Mouse (Mus musculus) layer of hippocampus, adult 2 months (tissue): ENCODE measurements at regions not wholly inside any gene's neighbourhood (a gene's known extent, or its start where the extent isn't known, plus 50 kb on each side); places are given as distances from the start of the nearest gene placed in this dataset.
A peak's percentile ranks its signal among the peaks of the same experiment; 100 is the strongest.

Experiments
- DNase-seq, 2 experiments: peaks; one replicate each; pipeline ENCODE4 v3.0.0; 2022; ENCODE audit warnings: low spot score in 2 of 2
- H3K27ac ChIP-seq: fragments of 200-600 bp; 2 replicates; pipeline ENCODE4 v1.8.1; 2022
- H3K4me3 ChIP-seq: fragments of 200-600 bp; 2 replicates; pipeline ENCODE4 v1.8.1; 2022; ENCODE audit warnings: mild to moderate bottlenecking
- CTCF ChIP-seq: fragments of 200-600 bp; conservative IDR thresholded peaks from 2 replicates; pipeline ENCODE4 v1.8.1; 2022; ENCODE audit warnings: antibody characterized with exemption, mild to moderate bottlenecking, moderate library complexity

DNA sequence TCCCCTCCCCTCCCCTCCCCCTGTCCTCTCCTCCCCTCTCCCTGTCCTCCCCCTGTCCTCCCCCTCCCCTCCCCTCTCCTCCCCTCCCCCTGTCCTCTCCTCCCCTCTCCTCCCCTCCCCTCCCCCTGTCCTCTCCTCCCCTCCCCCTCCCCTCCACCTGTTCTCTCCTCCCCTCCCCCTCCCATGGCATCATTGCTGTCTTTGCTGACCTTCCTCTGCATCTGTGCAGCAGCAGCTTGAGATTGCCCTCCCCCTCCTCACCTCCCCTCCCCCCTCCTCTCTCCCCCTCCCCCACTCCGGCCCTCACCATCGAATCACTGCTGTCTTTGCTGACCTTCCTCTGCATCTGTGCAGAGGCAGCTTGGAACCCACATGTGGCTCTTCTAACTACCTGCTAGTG, 123.4 kb upstream of the Ubr2 start:
- no peak for DNase-seq
- TF ChIP-seq CTCF, result no peak
- no peak overlapping the region for H3K27ac ChIP-seq
- no peak overlapping the region for H3K4me3 ChIP-seq

DNA sequence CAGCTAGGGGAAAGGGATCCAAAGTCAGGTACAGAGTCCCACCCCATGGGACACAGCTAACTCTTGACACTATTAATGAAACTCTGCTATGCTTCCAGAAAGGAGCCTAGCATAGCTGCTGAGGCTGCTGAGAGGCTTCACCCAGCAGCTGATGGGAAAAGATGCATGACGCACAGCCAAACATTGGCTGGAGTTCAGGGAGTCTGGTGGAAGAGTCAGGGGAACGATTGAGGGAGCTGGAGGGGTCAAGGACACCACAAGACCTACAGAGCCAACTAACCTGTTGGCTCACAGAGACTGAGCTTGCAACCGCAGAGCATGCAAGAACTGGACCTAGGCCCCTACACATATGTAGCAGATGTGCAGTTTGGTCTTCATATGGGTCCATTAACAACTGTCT, 117.2 kb upstream of the Ubr2 start:
- Histone ChIP-seq H3K27ac (no peak overlapping the region), H3K4me3 (no peak overlapping the region)
- no peak for TF ChIP-seq CTCF
- DNase-seq, result no peak

- DNase-seq, result no peak
- TF ChIP-seq CTCF, result no peak
- H3K27ac ChIP-seq, result no peak overlapping the region
- H3K4me3 ChIP-seq, result no peak overlapping the region
Measured at GRCm38 (mm10) chr17:47123576-47123975, 113.2 kb upstream of the Ubr2 start.

- no peak overlapping the region for H3K27ac ChIP-seq
- no peak for TF ChIP-seq CTCF
- no peak for DNase-seq
- no peak overlapping the region for H3K4me3 ChIP-seq
Measured at GRCm38 (mm10) chr17:47122221-47122620, 111.9 kb upstream of the Ubr2 start.

GRCm38 (mm10) chr17:47118010-47118409, 107.7 kb upstream of the Ubr2 start:
- DNase-seq, result no peak
- no peak for TF ChIP-seq CTCF
- Histone ChIP-seq H3K27ac (no peak overlapping the region), H3K4me3 (no peak overlapping the region)

GRCm38 (mm10) chr17:47115754-47116153, 105.4 kb upstream of the Ubr2 start:
- TF ChIP-seq CTCF, result peak; percentile 67
- Histone ChIP-seq H3K4me3 (no peak overlapping the region), H3K27ac (no peak overlapping the region)
- DNase-seq, result peak in 1 of 2 experiments; percentile 26

GRCm38 (mm10) chr17:47115141-47115540, 104.8 kb upstream of the Ubr2 start:
- no peak for DNase-seq
- no peak overlapping the region for H3K4me3 ChIP-seq
- no peak overlapping the region for H3K27ac ChIP-seq
- no peak for TF ChIP-seq CTCF

GRCm38 (mm10) chr17:47114736-47115135, 104.4 kb upstream of the Ubr2 start:
- no peak overlapping the region for H3K27ac ChIP-seq
- no peak overlapping the region for H3K4me3 ChIP-seq
- no peak for DNase-seq
- TF ChIP-seq CTCF, result no peak

DNA sequence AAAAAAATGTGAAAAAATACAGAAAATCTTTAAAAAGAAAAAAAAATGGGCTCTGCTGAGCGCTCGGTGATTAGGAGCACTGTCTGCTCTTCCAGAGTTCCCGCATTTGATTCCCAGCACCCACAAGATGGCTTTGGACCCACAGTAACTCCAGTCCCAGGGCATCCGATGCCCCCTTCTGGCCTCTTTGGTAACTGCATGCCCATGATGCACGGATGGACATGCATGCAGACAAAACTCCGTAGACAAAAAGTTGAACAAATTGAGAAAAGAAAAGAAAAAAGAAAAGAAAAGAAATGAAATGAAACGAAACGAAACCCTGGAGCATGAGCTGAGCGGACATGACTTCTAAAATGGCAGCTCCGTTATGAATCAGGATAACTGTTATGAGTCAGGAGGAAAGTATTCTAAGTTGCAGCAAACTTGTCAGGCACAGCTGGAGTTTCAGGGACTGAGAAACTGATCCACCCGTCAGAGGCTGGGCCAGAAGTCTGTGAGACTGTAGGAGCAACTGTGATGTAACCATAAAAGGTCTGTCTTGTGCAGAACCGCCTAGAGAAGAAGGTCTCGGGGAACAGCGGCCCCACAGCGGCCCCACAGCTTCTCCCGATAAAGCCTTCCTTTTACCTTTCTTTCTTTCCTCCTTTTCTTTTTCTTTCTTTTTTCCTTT, 102.3 kb upstream of the Ubr2 start:
- DNase-seq, result no peak
- H3K27ac ChIP-seq, result no peak overlapping the region
- no peak overlapping the region for H3K4me3 ChIP-seq
- peak; percentile 60 for TF ChIP-seq CTCF

- no peak for DNase-seq
- Histone ChIP-seq H3K4me3 (no peak overlapping the region), H3K27ac (no peak overlapping the region)
- TF ChIP-seq CTCF, result no peak
Measured at GRCm38 (mm10) chr17:47110836-47111235, 100.5 kb upstream of the Ubr2 start.

- H3K27ac ChIP-seq, result no peak overlapping the region
- TF ChIP-seq CTCF, result no peak
- no peak for DNase-seq
- no peak overlapping the region for H3K4me3 ChIP-seq
Measured at GRCm38 (mm10) chr17:47104328-47104727, 94.0 kb upstream of the Ubr2 start.

DNA sequence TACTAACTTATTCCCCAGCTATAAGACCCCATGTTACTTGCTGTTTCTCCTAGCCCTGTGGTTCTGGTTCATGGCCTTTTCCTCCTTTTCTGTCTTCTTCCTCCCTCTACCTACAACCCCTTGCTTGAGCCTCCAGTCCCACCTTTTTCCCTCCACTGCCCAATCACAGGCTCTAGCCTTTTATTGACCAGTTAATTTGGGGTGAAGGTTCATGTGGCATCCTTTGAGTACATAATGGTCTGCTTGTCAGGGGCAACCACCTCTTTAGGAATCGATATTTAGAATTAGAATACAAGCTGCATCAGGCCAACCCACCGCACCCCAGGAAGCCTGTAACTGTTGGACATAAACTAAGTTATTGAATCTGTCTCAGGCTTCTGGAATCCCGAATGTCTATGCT, 84.8 kb upstream of the Ubr2 start:
- no peak overlapping the region for H3K27ac ChIP-seq
- no peak for TF ChIP-seq CTCF
- H3K4me3 ChIP-seq, result no peak overlapping the region
- DNase-seq, result no peak

DNA sequence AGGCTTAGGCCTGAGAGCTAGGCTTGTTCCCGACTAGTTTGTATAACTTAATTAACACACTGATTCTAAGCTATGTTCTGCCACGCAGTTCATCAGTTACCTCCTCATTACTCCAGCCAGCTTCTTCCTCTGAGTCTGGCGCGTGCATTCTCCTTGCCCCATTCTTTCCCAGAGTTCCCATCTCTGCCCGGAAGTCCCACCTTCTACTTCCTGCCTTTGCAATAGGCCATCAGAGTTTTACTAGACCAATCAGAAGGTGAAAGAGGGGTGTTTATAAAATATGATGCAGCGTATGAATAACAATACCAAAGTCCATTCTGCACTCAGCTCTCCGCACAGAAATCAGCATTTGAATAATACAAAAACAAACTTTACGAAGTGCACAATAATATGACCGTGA, 81.7 kb upstream of the Ubr2 start:
- no peak for DNase-seq
- TF ChIP-seq CTCF, result no peak
- no peak overlapping the region for H3K4me3 ChIP-seq
- no peak overlapping the region for H3K27ac ChIP-seq

DNA sequence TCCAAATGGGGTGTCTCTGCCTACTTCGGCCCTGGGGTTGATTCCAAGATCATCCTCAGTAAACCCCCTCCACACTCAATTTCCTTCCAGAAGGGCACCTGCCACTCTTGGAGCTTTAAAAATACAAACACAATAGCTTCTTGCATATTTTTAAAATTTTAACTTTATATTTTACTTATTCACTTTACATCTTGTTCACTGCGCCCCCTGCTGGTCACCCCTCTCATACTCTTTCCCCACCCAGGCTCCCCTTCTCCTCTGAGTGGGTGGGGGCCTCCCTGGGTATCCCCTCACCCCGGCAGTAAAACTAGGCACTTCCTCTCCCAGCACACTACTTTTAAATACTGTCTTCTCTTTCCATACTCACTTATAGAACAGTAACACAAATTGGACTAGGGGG, 79.4 kb upstream of the Ubr2 start:
- peak; percentile 67 for TF ChIP-seq CTCF

GRCm38 (mm10) chr17:47069206-47069605, 58.9 kb upstream of the Ubr2 start:
- no peak for TF ChIP-seq CTCF
- no peak for DNase-seq

More for the DNA sequence above, 79.4 kb upstream of the Ubr2 start:
- Histone ChIP-seq H3K27ac (no peak overlapping the region), H3K4me3 (no peak overlapping the region)
- DNase-seq, result no peak

More at GRCm38 (mm10) chr17:47069206-47069605, 58.9 kb upstream of the Ubr2 start:
- H3K27ac ChIP-seq, result no peak overlapping the region
- H3K4me3 ChIP-seq, result no peak overlapping the region
